Mouse (Mus musculus) hindbrain, postnatal 0 days (tissue): ENCODE results near the gene Cblb. TPM values are rescaled to one million over a fixed set of nuclear protein-coding genes. Genes with fewer than 3 reads are reported as not detected.

Source experiments
- ATAC-seq: fragments of 200-750 bp; cut with Nextera tagmentation; 2 replicates; pipeline ENCODE4 v1.8.0; 2017; ENCODE audit warnings: mild to moderate bottlenecking, moderate TSS enrichment, moderate library complexity
- DNase-seq: peaks from one replicate; pipeline ENCODE4 v3.0.0-alpha.2; 2015; ENCODE audit warnings: low spot score
- H3K27ac ChIP-seq: fragments of 300-500 bp; sonication (generic); 2 replicates; pipeline ENCODE4 v1.5.1; 2014; ENCODE audit warnings: mild to moderate bottlenecking
- H3K27me3 ChIP-seq: fragments of 300-500 bp; sonication (generic); 2 replicates; pipeline ENCODE4 v1.6.1; 2014; ENCODE audit warnings: low read length, mixed read lengths; ENCODE audit not compliant: insufficient read depth
- H3K36me3 ChIP-seq: fragments of 300-500 bp; sonication (generic); 2 replicates; pipeline ENCODE4 v1.6.1; 2014; ENCODE audit warnings: low read length, mixed read lengths; ENCODE audit not compliant: insufficient read depth
- H3K4me1 ChIP-seq: fragments of 300-500 bp; sonication (generic); 2 replicates; pipeline ENCODE4 v1.6.1; 2014; ENCODE audit warnings: antibody characterized with exemption, low read length, mixed read lengths; ENCODE audit not compliant: insufficient read depth
- H3K4me2 ChIP-seq: fragments of 300-500 bp; sonication (generic); 2 replicates; pipeline ENCODE4 v1.6.1; 2014; ENCODE audit warnings: low read depth, mild to moderate bottlenecking, low read length, moderate library complexity, mixed read lengths
- H3K4me3 ChIP-seq: fragments of 300-500 bp; sonication (generic); 2 replicates; pipeline ENCODE4 v1.5.1; 2014; ENCODE audit warnings: low read length
- H3K9ac ChIP-seq: fragments of 300-500 bp; sonication (generic); replicated peaks from 2 replicates; pipeline ENCODE4 v1.6.1; 2014; ENCODE audit warnings: mild to moderate bottlenecking, low read length, moderate library complexity, mixed read lengths
- H3K9me3 ChIP-seq: fragments of 300-500 bp; sonication (generic); 2 replicates; pipeline ENCODE4 v1.6.1; 2016; ENCODE audit warnings: low read length, mixed read lengths
- CTCF ChIP-seq: IDR thresholded peaks from 2 replicates; pipeline ENCODE4 v1.5.1; 2016; ENCODE audit warnings: antibody characterized with exemption, control low read depth, low read depth
- WGBS: fragments of 180-500 bp; shearing (Covaris S2); extraction: QIAGEN DNeasy Blood & Tissue Kit; methylation state at CpG from one replicate; pipeline ENCODE4 v1.1.7; 2014; 5-methylcytosine and 5-hydroxymethylcytosine counted together
- polyA plus RNA-seq: library from polyadenylated mRNA; unstranded; fragments of >200 nt; fragmentation: Nextera tagmentation; extraction: Ambion mirVana; gene quantifications from 2 replicates; pipeline ENCODE4 v1.2.1, GENCODE M21; 2015
- total RNA-seq: library from RNA; depleted of rRNA; stranded (reverse); fragments of >200 nt; gene quantifications from 2 replicates; pipeline ENCODE4 v1.2.3, GENCODE M21; 2014

Gene Cblb
- total and polyA plus RNA-seq, 2 experiments from 2014 or later, result 4.3 to 11.4 TPM

DNA sequence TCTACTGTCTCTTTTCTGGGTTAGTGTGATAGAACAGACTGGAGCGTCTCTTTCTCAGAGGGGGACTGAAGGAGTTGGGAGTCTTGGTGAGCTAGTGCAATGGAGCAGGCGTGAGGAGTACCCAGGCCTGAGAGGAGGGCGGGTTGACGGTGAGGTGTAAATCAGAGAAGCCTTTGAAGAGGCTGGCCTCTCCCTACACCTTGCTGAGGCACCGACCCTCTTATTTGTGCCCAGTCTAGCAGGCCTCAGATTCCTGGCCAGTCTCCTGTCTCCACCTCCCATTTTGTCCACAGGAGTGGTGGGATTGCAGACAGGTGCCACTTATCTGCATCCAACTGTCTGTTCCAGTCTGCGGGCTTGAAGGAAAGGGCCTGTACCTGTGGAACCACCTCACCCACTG lies 117.0 kb downstream of the Cblb start:
- no peak for TF ChIP-seq CTCF
- Histone ChIP-seq H3K4me2 (no peak overlapping the region), H3K4me3 (no peak overlapping the region), H3K4me1 (no peaks in the 10 kb centered on the region), H3K27me3 (no peaks in the 10 kb centered on the region), H3K27ac (no peak overlapping the region), H3K36me3 (peaks cover 8% of the 10 kb centered on the region; the same call in 1 of the 2 replicates), H3K9ac (no peak overlapping the region), H3K9me3 (no peaks in the 10 kb centered on the region)
- 93% methylated on average over 6 of the region's 6 CpGs for whole genome bisulfite sequencing
- ATAC-seq, result no peak
- no peak for DNase-seq

DNA sequence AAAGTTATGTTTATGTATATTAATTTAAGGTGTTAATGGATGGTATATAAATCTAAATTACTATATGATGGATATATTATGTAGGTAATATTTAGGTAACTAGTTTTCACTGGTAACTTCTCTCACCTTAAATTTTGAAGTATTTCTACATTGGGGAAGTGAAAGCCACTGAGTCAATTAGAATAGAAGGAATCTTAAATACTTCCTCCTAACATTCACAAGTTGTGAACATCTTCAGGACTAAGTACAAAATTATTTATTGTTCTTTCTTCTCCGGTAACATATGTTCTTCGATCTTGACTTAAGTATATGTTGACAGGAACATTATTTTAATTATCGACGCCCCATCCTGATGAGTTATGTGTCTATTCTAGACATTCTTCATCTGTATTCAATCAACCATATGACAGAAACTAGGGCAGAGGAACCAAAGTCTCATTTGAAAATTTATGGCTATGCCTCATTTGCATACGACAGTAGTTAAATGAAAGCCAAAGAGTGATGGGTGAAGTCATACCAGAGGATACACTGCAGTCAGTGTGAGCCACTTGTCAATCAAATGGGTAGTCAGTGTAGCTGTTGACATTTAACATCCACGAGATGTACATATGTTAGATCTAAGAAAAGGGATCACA lies 118.2 kb downstream of the Cblb start:
- ATAC-seq (no peak), DNase-seq (no peak)
- Histone ChIP-seq H3K36me3 (peaks cover 8% of the 10 kb centered on the region; the same call in 1 of the 2 replicates), H3K9ac (no peak overlapping the region), H3K4me3 (no peak overlapping the region), H3K4me1 (no peaks in the 10 kb centered on the region), H3K9me3 (no peaks in the 10 kb centered on the region), H3K4me2 (no peak overlapping the region), H3K27me3 (no peaks in the 10 kb centered on the region), H3K27ac (no peak overlapping the region)
- TF ChIP-seq CTCF, result no peak
- WGBS, result 86% methylated on average over 6 of the region's 6 CpGs

DNA sequence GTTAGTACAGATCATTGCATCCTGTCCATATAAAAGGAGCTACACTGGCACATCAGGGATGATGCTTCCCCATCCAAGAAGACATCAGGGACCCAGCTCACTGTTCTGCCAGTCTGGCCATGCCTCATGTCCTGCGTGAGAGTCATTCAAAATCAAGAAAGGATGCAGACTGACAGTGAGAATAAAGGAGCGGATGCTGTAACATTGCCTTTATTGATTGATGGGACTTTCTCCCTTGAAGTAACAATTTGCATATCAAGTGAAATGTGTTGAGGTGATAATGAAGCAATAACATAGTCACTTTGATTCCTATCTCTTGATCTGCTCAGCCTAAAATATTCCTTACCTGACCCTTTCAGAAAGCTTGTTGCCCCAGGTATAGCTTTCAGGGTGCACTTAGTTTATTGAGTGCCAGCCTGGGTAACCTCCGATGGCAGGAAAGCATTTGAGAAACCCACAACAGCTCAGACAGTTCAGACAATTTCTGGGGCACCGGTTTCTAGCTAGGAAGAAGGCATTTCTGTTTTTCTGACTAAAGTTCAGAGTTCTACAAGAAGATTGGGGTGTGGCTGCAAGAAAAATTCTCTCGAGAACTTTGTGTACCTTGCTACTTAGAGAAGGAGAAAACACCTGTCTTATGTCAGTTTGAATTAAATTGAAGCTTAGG lies 124.1 kb downstream of the Cblb start:
- 91% methylated on average over 5 of the region's 5 CpGs for WGBS
- H3K4me2 ChIP-seq, result no peak overlapping the region

DNA sequence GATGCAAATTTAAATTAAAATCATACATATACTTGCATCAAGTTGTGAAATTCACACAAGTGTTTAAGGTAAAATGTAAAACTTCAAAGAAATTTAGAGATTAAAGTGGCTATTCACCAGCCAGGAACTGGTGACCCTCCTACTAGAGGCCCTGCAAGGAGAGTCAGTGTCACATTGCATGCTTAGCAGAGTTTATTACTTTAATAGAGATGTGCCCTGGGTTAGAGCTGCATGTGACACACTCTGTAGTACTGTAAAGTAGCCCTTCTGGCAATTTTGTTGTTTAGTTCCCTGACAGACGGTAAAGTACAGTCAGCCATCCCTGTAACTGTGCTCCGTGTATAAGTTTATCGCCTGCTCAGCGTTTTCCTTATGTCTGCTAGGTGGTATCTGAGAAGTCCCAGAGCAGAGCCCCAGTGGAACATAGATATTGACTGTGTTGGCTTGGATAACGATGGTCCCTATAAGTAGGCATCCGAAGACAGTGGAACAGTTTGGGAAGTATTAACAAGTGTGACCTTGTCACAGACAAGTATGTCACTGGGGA lies 129.0 kb downstream of the Cblb start:
- no peak for ATAC-seq
- no peaks in the 10 kb centered on the region for H3K4me1 ChIP-seq
- H3K4me3 ChIP-seq, result no peak overlapping the region
- WGBS, result 90% methylated on average over 6 of the region's 6 CpGs
- no peaks in the 10 kb centered on the region for H3K27me3 ChIP-seq
- no peak overlapping the region for H3K27ac ChIP-seq
- H3K4me2 ChIP-seq, result no peak overlapping the region
- no peaks in the 10 kb centered on the region for H3K9me3 ChIP-seq
- H3K36me3 ChIP-seq, result no peaks in the 10 kb centered on the region; the same call in 1 of the 2 replicates
- TF ChIP-seq CTCF, result no peak
- no peak for DNase-seq
- no peak overlapping the region for H3K9ac ChIP-seq

More for the DNA sequence above, 124.1 kb downstream of the Cblb start:
- ATAC-seq (no peak), DNase-seq (no peak)
- Histone ChIP-seq H3K27me3 (no peaks in the 10 kb centered on the region), H3K9ac (no peak overlapping the region), H3K36me3 (peaks cover 8% of the 10 kb centered on the region; the same call in 1 of the 2 replicates), H3K4me1 (no peaks in the 10 kb centered on the region), H3K9me3 (no peaks in the 10 kb centered on the region), H3K4me3 (no peak overlapping the region), H3K27ac (no peak overlapping the region)
- no peak for TF ChIP-seq CTCF

DNA sequence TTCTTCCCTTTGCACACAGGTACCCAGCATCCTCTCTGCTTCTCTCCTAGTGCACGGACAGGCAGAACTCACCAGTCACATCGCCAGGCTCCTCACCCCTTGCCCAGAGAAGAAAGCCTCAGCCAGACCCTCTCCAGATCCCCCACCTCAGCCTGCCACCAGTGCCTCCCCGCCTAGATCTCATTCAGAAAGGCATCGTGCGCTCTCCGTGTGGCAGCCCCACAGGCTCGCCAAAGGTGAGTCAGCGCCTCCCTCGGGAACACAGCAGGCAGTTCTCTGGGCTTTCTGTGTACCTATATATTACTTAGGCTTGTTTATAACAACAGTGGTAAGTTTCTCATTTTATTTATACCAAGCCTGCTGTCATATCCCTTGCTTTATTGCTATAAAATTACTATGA lies 133.2 kb downstream of the Cblb start:
- no peak for DNase-seq
- H3K4me1 ChIP-seq, result no peaks in the 10 kb centered on the region
- no peak overlapping the region for H3K27ac ChIP-seq
- WGBS, result 85% methylated on average over 9 of the region's 9 CpGs
- H3K9me3 ChIP-seq, result no peaks in the 10 kb centered on the region
- TF ChIP-seq CTCF, result no peak
- no peak for ATAC-seq
- peaks cover 8% of the 10 kb centered on the region for H3K36me3 ChIP-seq
- no peak overlapping the region for H3K4me3 ChIP-seq
- H3K4me2 ChIP-seq, result no peak overlapping the region
- H3K9ac ChIP-seq, result no peak overlapping the region
- H3K27me3 ChIP-seq, result no peaks in the 10 kb centered on the region

DNA sequence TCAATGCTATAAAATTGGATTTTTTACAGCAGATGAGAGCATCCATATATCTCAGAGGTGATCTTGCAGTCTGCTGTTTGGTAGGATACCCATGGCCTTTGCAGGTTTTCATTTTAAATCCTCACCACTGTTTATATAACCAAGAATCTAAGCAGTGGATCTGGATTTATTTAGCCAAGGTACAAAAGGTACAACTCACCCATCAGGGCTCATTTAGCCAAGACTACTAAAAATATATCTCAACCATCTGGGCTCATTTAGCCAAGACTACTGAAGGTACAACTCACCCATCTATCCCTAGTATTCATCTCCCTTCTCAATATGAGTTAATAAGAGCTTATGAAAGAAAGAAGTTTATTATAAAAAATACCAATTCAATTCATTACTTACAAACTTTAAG lies 142.2 kb downstream of the Cblb start:
- no peaks in the 10 kb centered on the region for H3K9me3 ChIP-seq
- no peaks in the 10 kb centered on the region for H3K36me3 ChIP-seq
- no peak overlapping the region for H3K27ac ChIP-seq
- no peak overlapping the region for H3K4me3 ChIP-seq
- no peaks in the 10 kb centered on the region for H3K4me1 ChIP-seq
- TF ChIP-seq CTCF, result no peak
- H3K4me2 ChIP-seq, result no peak overlapping the region
- DNase-seq (no peak), ATAC-seq (no peak)
- no peak overlapping the region for H3K9ac ChIP-seq
- H3K27me3 ChIP-seq, result no peaks in the 10 kb centered on the region

DNA sequence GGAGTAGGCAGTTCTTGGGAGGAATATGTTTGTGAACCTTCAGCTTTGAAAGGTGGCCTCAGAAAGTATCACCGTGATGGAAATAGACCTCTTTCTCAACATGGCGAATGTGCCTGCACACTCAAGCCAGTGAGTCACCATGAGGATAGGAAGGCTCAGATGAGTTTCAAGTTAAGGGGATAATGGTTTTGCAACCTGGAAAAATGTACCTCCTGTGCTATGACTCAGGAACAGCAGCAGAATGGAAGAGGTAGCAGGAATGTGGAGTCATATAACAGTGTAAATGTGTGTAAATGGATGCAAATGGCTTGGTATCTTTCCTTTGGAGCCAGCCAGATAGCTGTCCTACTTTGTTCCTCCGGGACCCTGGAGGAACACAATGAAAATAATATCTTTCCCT lies 148.8 kb downstream of the Cblb start:
- DNase-seq (no peak), ATAC-seq (no peak)
- H3K9ac ChIP-seq, result no peak overlapping the region
- H3K27me3 ChIP-seq, result no peaks in the 10 kb centered on the region
- no peaks in the 10 kb centered on the region for H3K4me1 ChIP-seq
- TF ChIP-seq CTCF, result no peak
- no peak overlapping the region for H3K4me2 ChIP-seq
- no peaks in the 10 kb centered on the region for H3K9me3 ChIP-seq
- H3K27ac ChIP-seq, result no peak overlapping the region
- no peak overlapping the region for H3K4me3 ChIP-seq
- H3K36me3 ChIP-seq, result no peaks in the 10 kb centered on the region; the same call in 1 of the 2 replicates
- 95% methylated on average over 3 of the region's 3 CpGs for WGBS
